Mouse (Mus musculus) spleen, postnatal 4 days (tissue): ENCODE measurements around the gene Glb1l2.

Experiments used
- DNase-seq, 2 experiments: peaks; one replicate each; pipeline ENCODE4 v3.0.0; 2022; ENCODE audit warnings: low spot score in 2 of 2

Gene Glb1l2

GRCm38 (mm10) chr9:26733206-26733891, 72.9 kb downstream of the Glb1l2 start, which contains the start of gene B3gat1:
B3gat1 (plus strand) TSS chr9:26733728.
- DNase-seq = no peak

GRCm38 (mm10) chr9:26728556-26728955, 77.7 kb downstream of the Glb1l2 start:
- DNase-seq = no peak

- DNase-seq = no peak
Observed at GRCm38 (mm10) chr9:26727445-26727844, 78.8 kb downstream of the Glb1l2 start.

GRCm38 (mm10) chr9:26725709-26726108, 80.6 kb downstream of the Glb1l2 start:
- DNase-seq = no peak

- no peak for DNase-seq
Observed at GRCm38 (mm10) chr9:26721771-26722170, 84.5 kb downstream of the Glb1l2 start.

- DNase-seq = no peak
Observed at GRCm38 (mm10) chr9:26718388-26718787, 87.9 kb downstream of the Glb1l2 start.
